Comparison of ENCODE assay signal across 26 mouse cellular contexts in the genomic region with DNA sequence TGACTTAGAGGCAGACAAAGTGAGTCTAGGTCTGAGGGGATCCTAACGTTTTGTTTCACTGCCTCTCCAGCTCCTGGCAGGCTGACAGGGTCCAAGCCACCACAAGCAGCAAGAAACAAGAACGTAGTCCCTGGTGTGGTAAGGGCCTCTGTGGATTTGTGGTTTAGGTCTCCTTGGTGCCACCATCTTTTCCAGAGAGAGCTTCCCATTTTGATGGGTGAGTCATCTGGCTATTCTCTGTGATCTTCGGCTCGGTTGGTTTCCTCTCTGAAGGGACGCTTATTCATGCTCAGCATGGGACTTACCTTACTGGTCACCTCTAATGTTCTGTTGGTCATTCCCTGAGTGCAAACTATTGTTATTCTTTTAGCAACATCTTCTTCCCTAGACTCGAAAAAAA. TPM values are rescaled to one million over a fixed set of nuclear protein-coding genes. Genes with fewer than 3 reads are reported as not detected.
DNase-seq lines count a peak whose midpoint lies in the region; ATAC-seq and TF ChIP-seq lines count a peak whose summit lies in the region.
"Had no signal": no experiment of that assay in that cellular context is flagged by ENCODE, and none has a peak within 500 bp of the region (broad histone marks: within the 10 kb centered on the region; RNA-seq: fewer than 3 reads in every experiment).

No protein-coding gene starts in this region.

- intact Hi-C loops in gastrocnemius, postnatal 14 days (cut with DNase I; ENCODE audit: low total_unique reads), result no loop called here

- CTCF ChIA-PET in Patski (lab: Charles Lee), result no interaction called here

- no peaks in the 10 kb centered on the region for H3K9me3 ChIP-seq in kidney, embryonic 16.5 days (ENCODE audit: low read length)
- H3K9me3 ChIP-seq: embryonic facial prominence, embryonic 12.5 days; forebrain, embryonic 12.5 days; heart, embryonic 13.5 days; hindbrain, embryonic 12.5 days had no signal

- TF ChIP-seq CTCF in Patski (IDR thresholded peaks at IDR 0.05), result no peak

- peak; percentile 54 for ATAC-seq in Patski
- ATAC-seq in megakaryocyte, adult 5-6 weeks (ENCODE audit: poor library complexity, severe bottlenecking), result peak; percentile 82
- ATAC-seq in kidney, embryonic 16.5 days (ENCODE audit: low FRiP score, low TSS enrichment), result no peak
- ATAC-seq: activated CD4-positive, CD25-positive, alpha-beta regulatory T cell, adult 4 months; forebrain, embryonic 16.5 days; hindbrain, embryonic 16.5 days; inflammation-experienced regulatory T-cells, adult 6 months had no signal

- POLR2A ChIA-PET in Patski (lab: Charles Lee), result no interaction called here

- no peak overlapping the region for H3K4me3 ChIP-seq in kidney, embryonic 16.5 days (ENCODE audit: low read length)
- H3K4me3 ChIP-seq: embryonic facial prominence, embryonic 12.5 days; forebrain, embryonic 12.5 days; heart, embryonic 13.5 days; hindbrain, embryonic 12.5 days had no signal

- H3K27me3 ChIP-seq in Patski, result no peaks in the 10 kb centered on the region
- no peaks in the 10 kb centered on the region for H3K27me3 ChIP-seq in kidney, embryonic 16.5 days (ENCODE audit: insufficient read depth, low read length)
- H3K27me3 ChIP-seq: embryonic facial prominence, embryonic 12.5 days; forebrain, embryonic 12.5 days; hindbrain, embryonic 12.5 days had no signal

- no peaks in the 10 kb centered on the region for H3K36me3 ChIP-seq in kidney, embryonic 16.5 days (ENCODE audit: insufficient read depth, low read length)
- H3K36me3 ChIP-seq: embryonic facial prominence, embryonic 12.5 days; forebrain, embryonic 12.5 days; heart, embryonic 13.5 days; hindbrain, embryonic 12.5 days had no signal

- 48% methylated on average over 6 of the region's 6 CpGs for WGBS in kidney, embryonic 16.5 days

- in situ Hi-C loops in Patski (cut with MboI; ENCODE audit: low pct_unique_long_range_greater_than_20kb), result no loop called here

- no peak overlapping the region for H3K27ac ChIP-seq in kidney, embryonic 16.5 days (ENCODE audit: low read length)
- H3K27ac ChIP-seq: embryonic facial prominence, embryonic 12.5 days; forebrain, embryonic 12.5 days; heart, embryonic 13.5 days; hindbrain, embryonic 12.5 days had no signal

- DNase-seq in 3134 (ENCODE audit: extremely low read depth, insufficient read length, low spot score) (peak; percentile 48), 3T3-L1 (ENCODE audit: low read depth, low spot score) (peak; percentile 13), Patski (ENCODE audit: low read depth, low spot score) (peak; percentile 58)
- no peak for DNase-seq in gastrocnemius, postnatal 14 days
- DNase-seq in left cerebral cortex, adult 9 months (ENCODE audit: low spot score in 2 of 2), result no peak
- no peak for DNase-seq in testis, postnatal 10 days (ENCODE audit: low spot score)
- DNase-seq: adrenal gland, postnatal 14 days; cerebellum, adult 11-12 months; gastrocnemius, postnatal 10 days; heart, postnatal 4 days had no signal

- no peak overlapping the region for H3K4me2 ChIP-seq in kidney, embryonic 16.5 days (replicated peaks; ENCODE audit: low read depth, low read length)
- H3K4me2 ChIP-seq: embryonic facial prominence, embryonic 12.5 days; forebrain, embryonic 12.5 days; heart, embryonic 13.5 days; hindbrain, embryonic 12.5 days had no signal

- H3K4me1 ChIP-seq in kidney, embryonic 16.5 days (ENCODE audit: insufficient read depth, low read length), result no peaks in the 10 kb centered on the region
- H3K4me1 ChIP-seq: embryonic facial prominence, embryonic 12.5 days; forebrain, embryonic 12.5 days; heart, embryonic 13.5 days; hindbrain, embryonic 12.5 days had no signal

- no peak overlapping the region for H3K9ac ChIP-seq in kidney, embryonic 16.5 days (replicated peaks; ENCODE audit: low read length)
- H3K9ac ChIP-seq: embryonic facial prominence, embryonic 12.5 days; forebrain, embryonic 12.5 days; heart, embryonic 13.5 days; hindbrain, embryonic 12.5 days had no signal

RNA-seq across cellular contexts. Expression of a gene that starts 27.6 kb away (rescaled TPM):
- polyA plus RNA-seq in Patski (2021), result 33.3 TPM
- 31.7 and 35.0 TPM in 2 replicates for total RNA-seq in megakaryocyte, adult 5-6 weeks (2015)
- 22.1 and 23.4 TPM in 2 replicates for total RNA-seq in megakaryocyte, adult 5-6 weeks (2017)
- total RNA-seq in gastrocnemius, postnatal 14 days (2021), result 10 to 100 TPM; 26.0 to 49.8 TPM
- polyA plus RNA-seq in kidney, embryonic 16.5 days (2015; fragmentation: Nextera tagmentation; extraction: Ambion mirVana), result 0.84 and 0.94 TPM in 2 replicates

RNA-seq across cellular contexts. Expression of a gene that starts 28.0 kb away (rescaled TPM):
- 1.3 TPM for polyA plus RNA-seq in Patski (2021)
- total RNA-seq in megakaryocyte, adult 5-6 weeks (2015), result not detected in 2 replicates
- not detected in 2 replicates for total RNA-seq in megakaryocyte, adult 5-6 weeks (2017)
- total RNA-seq in gastrocnemius, postnatal 14 days (2021), result not detected
- polyA plus RNA-seq in kidney, embryonic 16.5 days (2015; fragmentation: Nextera tagmentation; extraction: Ambion mirVana), result not detected in 2 replicates
- total RNA-seq: adrenal gland, adult 18-20 months; adrenal gland, postnatal 14 days; ES-E14; gastrocnemius, postnatal 10 days; heart, postnatal 4 days had no signal
- polyA plus RNA-seq: activated CD4-positive, CD25-positive, alpha-beta regulatory T cell, adult 4 months; cortical plate, adult 2 months; embryonic facial prominence, embryonic 12.5 days; forebrain, embryonic 12.5 days; forebrain, embryonic 16.5 days; frontal cortex, adult 2 months; gonadal fat pad, adult 2 months; heart, embryonic 13.5 days; heart, postnatal 0 days; hindbrain, embryonic 12.5 days; hindbrain, embryonic 16.5 days; inflammation-experienced regulatory T-cells, adult 6 months had no signal

Comparison
In these comparisons a context has a peak if more than half of its experiments do, and no peak if none do; other contexts are left out.
1. DNase-seq: peak in 3134 (single experiment), 3T3-L1 (single experiment) and Patski (single experiment); none in gastrocnemius, postnatal 14 days (single experiment), left cerebral cortex, adult 9 months (0 of 2) and testis, postnatal 10 days (single experiment).